Mouse (Mus musculus) heart, embryonic 14.5 days (tissue): ENCODE data around the gene Commd1. TPM values are rescaled to one million over a fixed set of nuclear protein-coding genes. Genes with fewer than 3 reads are reported as not detected.

Experiments
- ATAC-seq: fragments of 200-750 bp; cut with Nextera tagmentation; 2 replicates; pipeline ENCODE4 v1.8.0; 2017; ENCODE audit warnings: low read depth, moderate TSS enrichment; ENCODE audit not compliant: insufficient number of reproducible peaks, insufficient read depth, low FRiP score
- H3K27ac ChIP-seq, 2 experiments: fragments of 200-500 bp in 1 of 2; fragments of 300-500 bp in 1 of 2; sonication (generic) in 1 of 2; replicated peaks in 1 of 2; 2 replicates each; pipeline ENCODE4 v1.5.1; 2012 to 2014; ENCODE audit warnings: low read depth in 2 of 2, low read length in 2 of 2, control low read depth in 1 of 2, mild to moderate bottlenecking in 1 of 2, mixed read lengths in 1 of 2; ENCODE audit not compliant: control insufficient read depth in 1 of 2, insufficient read depth in 1 of 2
- H3K27me3 ChIP-seq: fragments of 300-500 bp; sonication (generic); 2 replicates; pipeline ENCODE4 v1.6.1; 2014; ENCODE audit warnings: mild to moderate bottlenecking, low read length, control low read depth; ENCODE audit not compliant: control insufficient read depth, insufficient read depth
- H3K36me3 ChIP-seq: fragments of 300-500 bp; sonication (generic); 2 replicates; pipeline ENCODE4 v1.6.1; 2014; ENCODE audit warnings: mild to moderate bottlenecking, control low read depth, low read length, mixed read lengths; ENCODE audit not compliant: control insufficient read depth, insufficient read depth
- H3K4me1 ChIP-seq, 2 experiments: fragments of 200-500 bp in 1 of 2; fragments of 300-500 bp in 1 of 2; sonication (generic) in 1 of 2; 2 replicates each; pipeline ENCODE4 v1.6.1; 2012 to 2014; ENCODE audit warnings: low read length in 2 of 2, control low read depth in 1 of 2, mixed read lengths in 1 of 2; ENCODE audit not compliant: control insufficient read depth in 2 of 2, insufficient read depth in 2 of 2
- H3K4me2 ChIP-seq: fragments of 300-500 bp; sonication (generic); 2 replicates; pipeline ENCODE4 v1.6.1; 2014; ENCODE audit warnings: mild to moderate bottlenecking, low read length
- H3K4me3 ChIP-seq, 2 experiments: fragments of 200-500 bp in 1 of 2; fragments of 300-500 bp in 1 of 2; sonication (generic) in 1 of 2; 2 replicates each; pipeline ENCODE4 v1.5.1; 2012 to 2014; ENCODE audit warnings: low read length in 2 of 2, mild to moderate bottlenecking in 2 of 2, control low read depth in 1 of 2, low read depth in 1 of 2, moderate library complexity in 1 of 2; ENCODE audit not compliant: control insufficient read depth in 1 of 2, insufficient read depth in 1 of 2
- H3K9ac ChIP-seq: fragments of 300-500 bp; sonication (generic); 2 replicates; pipeline ENCODE4 v1.6.1; 2014; ENCODE audit warnings: mild to moderate bottlenecking, low read length
- H3K9me3 ChIP-seq: fragments of 300-500 bp; sonication (generic); 2 replicates; pipeline ENCODE4 v1.6.1; 2016; ENCODE audit warnings: low read length, control low read depth; ENCODE audit not compliant: control insufficient read depth
- WGBS: fragments of 180-500 bp; shearing (Covaris S2); extraction: QIAGEN DNeasy Blood & Tissue Kit; methylation state at CpG from one replicate; pipeline ENCODE4 v1.1.7; 2014; 5-methylcytosine and 5-hydroxymethylcytosine counted together
- polyA plus RNA-seq: library from polyadenylated mRNA; unstranded; fragments of >200 nt; fragmentation: Nextera tagmentation; extraction: Ambion mirVana; gene quantifications from 2 replicates; pipeline ENCODE4 v1.2.1, GENCODE M21; 2014

Gene Commd1
- polyA plus RNA-seq, 1 experiment from 2014 or later, result 392 TPM

- ATAC-seq, result no peak
- no peak overlapping the region for H3K4me3 ChIP-seq
- no peak overlapping the region for H3K9ac ChIP-seq
- H3K36me3 ChIP-seq, result no peaks in the 10 kb centered on the region
- peaks cover 0 to 4% of the 10 kb centered on the region in 2 experiments; a peak in 2 of 4 replicates for H3K4me1 ChIP-seq
- H3K4me2 ChIP-seq, result no peak overlapping the region
- 74% methylated on average over 4 of the region's 4 CpGs for WGBS
- H3K9me3 ChIP-seq, result no peaks in the 10 kb centered on the region
- no peak overlapping the region for H3K27ac ChIP-seq
- no peaks in the 10 kb centered on the region for H3K27me3 ChIP-seq
Observed at GRCm38 (mm10) chr11:22875279-22875678, 106.9 kb downstream of the Commd1 start.

DNA sequence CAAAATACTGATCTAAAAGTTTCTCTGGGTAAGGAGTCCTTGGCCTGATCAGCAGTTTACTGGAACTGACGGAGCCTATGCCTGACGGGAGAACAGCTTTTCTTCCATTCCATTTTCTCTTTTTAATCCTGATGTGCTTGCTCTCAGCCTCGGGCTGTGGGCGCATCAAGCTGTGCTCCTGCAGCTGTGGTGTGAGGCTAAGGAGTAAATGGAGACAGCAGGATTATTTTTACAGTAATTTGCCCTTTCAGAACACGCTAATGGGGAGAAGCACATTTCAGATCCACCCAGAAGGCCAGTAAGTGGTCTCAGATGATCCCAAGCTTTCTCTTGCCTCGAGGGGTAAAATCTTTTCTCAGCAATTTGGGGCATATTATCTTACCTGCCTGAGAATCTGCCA, 107.4 kb downstream of the Commd1 start:
- Histone ChIP-seq H3K4me3 (no peak overlapping the region), H3K27ac (no peak overlapping the region), H3K4me2 (no peak overlapping the region), H3K9me3 (no peaks in the 10 kb centered on the region), H3K4me1 (peaks cover 0 to 4% of the 10 kb centered on the region in 2 experiments; a peak in 2 of 4 replicates), H3K27me3 (no peaks in the 10 kb centered on the region), H3K9ac (no peak overlapping the region), H3K36me3 (no peaks in the 10 kb centered on the region)
- no peak for ATAC-seq
- WGBS, result 72% methylated on average over 6 of the region's 6 CpGs

DNA sequence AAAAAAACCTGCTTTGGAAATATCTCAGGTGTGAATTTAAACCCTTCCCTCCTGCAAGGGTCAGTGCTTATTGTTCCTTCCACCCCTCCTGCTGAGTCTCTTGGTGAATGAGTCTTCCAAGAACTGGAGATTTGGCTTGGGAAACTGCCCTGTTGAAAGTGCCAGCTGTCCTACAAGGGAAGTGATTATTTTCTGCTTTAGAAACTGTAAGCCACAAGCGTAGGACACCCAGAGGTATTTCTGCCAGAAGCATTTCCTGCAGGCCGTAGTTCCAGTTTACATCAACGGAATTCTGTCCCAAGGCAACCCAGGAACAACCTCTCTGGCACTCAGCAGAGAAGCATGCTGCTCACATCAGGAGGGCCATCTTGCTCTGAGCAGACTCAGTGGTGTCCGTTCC, 108.8 kb downstream of the Commd1 start:
- no peak overlapping the region for H3K4me2 ChIP-seq
- 54% methylated on average over 4 of the region's 4 CpGs for WGBS
- no peak overlapping the region for H3K4me3 ChIP-seq
- H3K9ac ChIP-seq, result no peak overlapping the region
- H3K4me1 ChIP-seq, result peaks cover 0 to 4% of the 10 kb centered on the region in 2 experiments; a peak in 2 of 4 replicates
- H3K27ac ChIP-seq, result peak overlapping the region in 1 of 2 experiments; percentile 42; a peak in 1 of 4 replicates
- no peaks in the 10 kb centered on the region for H3K36me3 ChIP-seq
- no peaks in the 10 kb centered on the region for H3K9me3 ChIP-seq
- H3K27me3 ChIP-seq, result no peaks in the 10 kb centered on the region
- no peak for ATAC-seq

GRCm38 (mm10) chr11:22872307-22872680, 109.9 kb downstream of the Commd1 start:
- Histone ChIP-seq H3K4me2 (peak overlapping the region; percentile 38), H3K4me1 (peaks cover 0 to 4% of the 10 kb centered on the region in 2 experiments; a peak in 2 of 4 replicates), H3K36me3 (no peaks in the 10 kb centered on the region), H3K27ac (peak overlapping the region; percentile 57 to 78), H3K9me3 (no peaks in the 10 kb centered on the region), H3K27me3 (no peaks in the 10 kb centered on the region), H3K4me3 (no peak overlapping the region; a peak in 1 of 4 replicates), H3K9ac (no peak overlapping the region; the same call in 1 of the 2 replicates)
- 49% methylated on average over 4 of the region's 4 CpGs for WGBS
- no peak for ATAC-seq

- ATAC-seq, result no peak
Observed at GRCm38 (mm10) chr11:22871628-22872306, 110.4 kb downstream of the Commd1 start.

GRCm38 (mm10) chr11:22868582-22868981, 113.6 kb downstream of the Commd1 start:
- WGBS, result 74% methylated on average over 8 of the region's 8 CpGs
- Histone ChIP-seq H3K4me3 (no peak overlapping the region), H3K27me3 (no peaks in the 10 kb centered on the region), H3K4me2 (no peak overlapping the region), H3K4me1 (peaks cover 0 to 4% of the 10 kb centered on the region in 2 experiments; a peak in 2 of 4 replicates), H3K9me3 (no peaks in the 10 kb centered on the region), H3K27ac (no peak overlapping the region), H3K36me3 (no peaks in the 10 kb centered on the region), H3K9ac (no peak overlapping the region)
- no peak for ATAC-seq

More at GRCm38 (mm10) chr11:22871628-22872306, 110.4 kb downstream of the Commd1 start:
- Histone ChIP-seq H3K9ac (no peak overlapping the region; the same call in 1 of the 2 replicates), H3K27ac (peak overlapping the region; percentile 57 to 78), H3K27me3 (no peaks in the 10 kb centered on the region), H3K4me2 (peak overlapping the region; percentile 38), H3K4me1 (peaks cover 0 to 4% of the 10 kb centered on the region in 2 experiments; a peak in 2 of 4 replicates), H3K4me3 (peak overlapping the region in 1 of 2 experiments; percentile 2; a peak in 1 of 4 replicates), H3K9me3 (no peaks in the 10 kb centered on the region), H3K36me3 (no peaks in the 10 kb centered on the region)
- WGBS, result 43% methylated on average over 7 of the region's 7 CpGs

- no peaks in the 10 kb centered on the region for H3K36me3 ChIP-seq
- H3K4me3 ChIP-seq, result no peak overlapping the region
- H3K27me3 ChIP-seq, result no peaks in the 10 kb centered on the region
- H3K4me2 ChIP-seq, result no peak overlapping the region
- 79% methylated on average over 5 of the region's 5 CpGs for WGBS
- ATAC-seq, result no peak
- H3K4me1 ChIP-seq, result peaks cover 0 to 4% of the 10 kb centered on the region in 2 experiments; a peak in 2 of 4 replicates
- H3K27ac ChIP-seq, result no peak overlapping the region
- H3K9ac ChIP-seq, result no peak overlapping the region
- no peaks in the 10 kb centered on the region for H3K9me3 ChIP-seq
Observed at GRCm38 (mm10) chr11:22867691-22868090, 114.5 kb downstream of the Commd1 start.
